Mouse (Mus musculus) lung, postnatal 25 days (tissue): Measurements from ENCODE around the gene Gramd2.

Source experiments
- DNase-seq: peaks from one replicate; pipeline ENCODE4 v3.0.0; 2022; ENCODE audit warnings: low spot score

Gramd2 gene

DNA sequence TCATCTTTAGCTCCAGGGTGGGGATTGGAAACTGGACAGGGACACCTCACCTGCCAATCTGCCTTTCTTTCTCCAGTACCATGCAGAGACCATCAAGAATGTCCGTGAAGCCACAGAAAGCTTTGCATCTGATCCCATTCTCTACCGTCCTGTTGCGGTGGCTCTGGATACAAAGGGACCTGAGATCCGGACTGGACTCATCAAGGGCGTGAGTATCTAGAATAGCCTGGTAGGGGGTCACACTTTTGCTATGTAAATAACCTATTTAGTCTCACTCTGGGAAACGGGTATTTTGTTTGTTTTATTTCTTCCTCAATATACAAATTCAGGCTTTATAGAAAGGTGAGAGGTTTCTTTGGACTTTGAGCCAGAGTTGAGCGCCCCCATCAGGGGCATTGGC is 11.5 kb upstream of the Gramd2 start:
- DNase-seq, result no peak

DNA sequence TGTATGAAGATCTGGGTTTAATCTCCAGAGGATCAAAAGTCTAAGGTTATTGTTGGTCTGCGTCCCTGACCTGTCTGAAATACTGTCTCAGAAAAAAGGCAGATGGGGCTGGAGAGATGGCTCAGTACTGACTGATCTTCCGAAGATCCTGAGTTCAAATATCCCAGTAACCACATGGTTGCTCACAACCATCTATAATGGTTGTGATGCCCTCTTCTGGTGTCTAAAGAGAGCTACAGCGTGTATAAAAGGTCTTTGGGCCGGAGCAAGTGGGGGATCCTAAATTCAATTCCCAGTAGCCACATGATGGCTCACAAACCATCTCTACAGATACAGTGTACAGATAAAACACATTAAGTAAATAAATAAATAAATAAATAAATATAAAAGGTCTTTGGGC is 10.8 kb upstream of the Gramd2 start:
- no peak for DNase-seq

DNA sequence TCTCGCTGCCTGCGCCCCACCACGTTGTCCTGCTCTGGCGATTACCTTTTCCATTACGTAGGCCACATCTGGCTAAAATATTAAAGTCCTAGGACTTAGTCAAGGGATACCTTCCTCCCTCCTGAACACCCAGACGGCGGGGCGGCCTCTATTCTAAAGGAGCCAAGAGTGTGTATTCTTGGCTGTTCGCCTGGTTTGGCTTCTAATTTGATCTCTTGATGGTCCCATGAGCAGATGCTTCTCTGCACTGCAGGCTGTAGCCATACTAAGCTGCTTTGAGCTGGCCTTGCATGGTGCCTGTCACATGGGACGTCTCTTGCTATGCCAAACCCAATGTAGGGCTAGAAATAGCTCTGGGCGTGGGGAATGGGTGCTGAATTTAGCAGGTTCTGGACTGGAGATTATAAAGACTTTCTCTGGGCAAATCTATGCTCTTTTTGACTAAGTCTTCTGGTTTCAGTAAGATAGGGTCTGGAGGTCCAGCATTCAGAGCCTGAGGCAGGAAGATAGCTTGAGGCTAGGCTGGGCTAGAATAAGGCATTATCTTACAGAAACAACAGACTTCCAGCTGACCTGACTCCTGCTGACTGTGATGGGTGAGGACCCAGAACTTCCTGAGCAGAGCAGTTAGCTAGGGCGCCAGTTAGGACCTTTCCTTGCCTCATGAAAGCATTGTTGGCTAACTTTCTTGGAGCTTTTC is 7.6 kb upstream of the Gramd2 start:
- DNase-seq, result no peak

DNA sequence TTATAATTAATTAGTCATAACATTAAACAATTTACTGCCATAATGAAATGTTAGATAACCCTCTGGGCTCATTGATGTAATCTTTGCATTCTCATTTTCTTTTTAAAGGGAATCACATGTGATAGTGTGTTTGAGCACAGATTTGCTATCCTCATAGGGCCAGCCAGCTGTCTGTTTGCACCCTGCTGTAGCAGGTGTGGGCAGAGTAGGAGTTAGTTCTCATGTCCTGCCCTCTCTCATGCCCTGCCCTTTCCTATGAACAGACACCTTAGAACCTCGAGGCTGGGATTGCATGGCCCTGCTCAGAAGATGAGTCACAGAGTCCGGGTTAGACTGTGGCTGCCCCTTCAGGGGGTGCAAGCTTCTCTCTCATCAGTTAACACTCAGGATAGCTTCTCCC is 6.5 kb upstream of the Gramd2 start:
- no peak for DNase-seq

DNA sequence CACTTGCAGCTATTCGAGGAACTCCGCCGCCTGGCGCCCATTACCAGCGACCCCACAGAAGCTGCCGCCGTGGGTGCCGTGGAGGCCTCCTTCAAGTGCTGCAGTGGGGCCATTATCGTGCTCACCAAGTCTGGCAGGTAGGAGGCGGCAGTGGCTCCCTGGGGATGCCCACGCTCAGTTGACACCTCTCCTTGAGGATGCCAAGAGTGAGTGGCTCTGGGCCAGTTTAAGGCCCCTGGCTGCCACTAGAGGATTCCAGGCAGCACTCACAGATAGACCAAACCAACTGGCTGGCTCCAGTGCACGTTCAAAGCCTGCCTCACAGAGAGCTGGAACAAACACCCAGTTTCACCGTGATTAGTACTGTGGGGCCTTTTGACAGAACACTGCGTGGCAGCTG is 4.3 kb upstream of the Gramd2 start:
- DNase-seq, result no peak

DNA sequence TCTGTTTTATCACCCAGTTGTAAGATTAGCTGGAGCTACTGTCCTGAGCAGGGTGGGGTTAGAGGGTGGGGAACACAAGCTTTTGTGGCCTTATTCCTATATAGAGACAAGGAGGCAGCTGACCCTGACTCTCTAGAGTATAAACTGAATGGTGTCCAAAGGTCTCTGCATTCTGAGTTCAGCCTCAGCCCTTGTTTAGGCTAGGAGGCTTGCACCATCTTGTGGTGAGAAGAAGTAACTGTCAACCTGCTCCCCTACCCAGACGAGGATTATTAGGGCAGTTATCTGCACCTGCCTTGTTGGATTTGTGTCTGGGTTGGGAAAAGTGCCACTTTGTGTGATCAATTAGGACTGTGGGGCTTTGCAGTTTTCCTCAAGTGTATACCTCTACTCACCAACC is 1.6 kb upstream of the Gramd2 start:
- peak; percentile 69 for DNase-seq

DNA sequence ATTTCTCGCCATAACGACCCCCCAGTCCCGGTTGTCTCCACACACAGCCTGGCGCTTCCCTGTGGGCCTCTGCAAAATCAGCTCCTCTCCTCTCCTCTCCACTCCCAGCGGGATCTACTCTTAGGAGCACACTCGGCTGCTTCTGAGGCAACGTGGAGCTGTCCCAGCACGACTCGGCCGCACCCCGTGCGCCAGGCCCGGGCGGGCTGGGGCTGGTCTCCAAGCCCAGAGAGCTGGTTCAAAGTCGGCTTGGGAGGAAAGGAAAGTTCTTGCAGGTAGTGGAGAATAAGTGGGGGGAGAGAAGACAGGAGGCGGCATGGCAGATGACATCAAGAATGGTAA is 561 bp downstream of the Gramd2 start:
- DNase-seq, result no peak

DNA sequence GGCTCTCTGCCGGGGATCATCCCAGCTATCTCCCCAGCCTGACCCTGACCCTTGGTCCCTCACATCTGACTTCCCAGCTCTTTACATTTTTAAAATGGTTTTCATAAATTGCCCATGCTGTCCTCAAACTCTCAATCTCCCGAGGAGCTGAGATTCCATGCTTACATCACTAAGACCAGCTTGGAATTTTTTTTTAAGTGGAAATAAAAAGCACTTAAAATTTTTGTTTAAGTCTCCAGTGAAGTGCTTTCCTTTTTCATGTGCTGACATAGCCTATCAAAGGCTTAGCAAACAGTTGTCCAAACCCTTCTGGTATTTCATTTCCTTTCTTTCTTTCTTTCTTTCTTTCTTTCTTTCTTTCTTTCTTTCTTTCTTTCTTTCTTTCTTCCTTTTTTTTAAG is 4.1 kb downstream of the Gramd2 start:
- no peak for DNase-seq

DNA sequence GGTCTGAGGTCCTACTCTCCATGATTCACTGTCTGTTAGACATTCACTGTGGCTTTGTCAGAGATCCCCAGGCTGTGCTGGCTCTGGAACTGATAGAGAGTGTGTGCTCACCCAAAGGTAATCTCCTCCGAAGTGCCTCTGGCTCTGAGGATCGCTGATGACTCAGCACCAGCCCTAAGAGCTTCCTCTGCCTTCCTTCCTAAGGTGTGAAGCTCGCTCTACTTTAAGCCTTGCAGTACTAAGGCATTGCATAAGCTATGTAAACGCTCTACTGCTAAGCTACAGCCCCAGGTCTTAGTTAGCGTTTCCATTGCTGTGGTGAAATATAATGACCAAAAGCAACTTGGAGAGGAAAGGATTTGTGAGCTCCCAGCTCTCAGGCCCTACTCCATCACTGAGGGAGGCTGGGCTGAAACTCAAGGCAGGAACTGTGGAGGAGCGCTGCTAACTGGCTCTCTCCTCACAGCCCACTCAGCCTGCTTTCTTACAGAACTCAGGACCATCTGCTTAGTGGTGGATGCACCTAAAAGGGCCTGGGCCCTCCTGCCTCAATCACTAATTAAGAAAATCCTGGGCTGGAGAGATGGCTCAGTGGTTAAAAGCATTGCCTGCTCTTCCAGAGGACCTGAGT is 7.6 kb downstream of the Gramd2 start:
- peak; percentile 79 for DNase-seq

DNA sequence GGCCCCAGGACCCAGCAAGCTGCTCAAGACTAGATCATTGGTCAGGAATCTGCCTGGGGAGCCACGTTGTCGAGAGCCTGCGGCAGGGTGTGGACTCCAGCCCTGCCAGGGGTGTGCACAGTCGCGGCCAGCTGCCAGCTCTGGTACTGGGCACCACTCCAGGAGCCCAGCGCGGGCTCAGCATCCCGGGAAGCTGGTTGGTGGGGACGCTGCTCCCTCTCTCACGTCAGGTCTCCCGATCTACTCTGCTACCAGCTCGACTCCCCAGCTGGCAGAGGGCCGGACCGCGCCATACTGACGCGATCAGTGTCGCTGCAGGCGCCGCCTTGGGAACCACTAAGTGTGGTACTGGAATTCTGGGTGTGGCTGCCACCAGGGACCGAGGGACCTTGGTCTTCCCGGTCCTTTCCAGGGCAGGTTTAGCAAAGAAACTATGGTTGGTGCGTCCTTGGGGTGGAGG is 11.7 kb downstream of the Gramd2 start:
- peak; percentile 95 for DNase-seq

DNA sequence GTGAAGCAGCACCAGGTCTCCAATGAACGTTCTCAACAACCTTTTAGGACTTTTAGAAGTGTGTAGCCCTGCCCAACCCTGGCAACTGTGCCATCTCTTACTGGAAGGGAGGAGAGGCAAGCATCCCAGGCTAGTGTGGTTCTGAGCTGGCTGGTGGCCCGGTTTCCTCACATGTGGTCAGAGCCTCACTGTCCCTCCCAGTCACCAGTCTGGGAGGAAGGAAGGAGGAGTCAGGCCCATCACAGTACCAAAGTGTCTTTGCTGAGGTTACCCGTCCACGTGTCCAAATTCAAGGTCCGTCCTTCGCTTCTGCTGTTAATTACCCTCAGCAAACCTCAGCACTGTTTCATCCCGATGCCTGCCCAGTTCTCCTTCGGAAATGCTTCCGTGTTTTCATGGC is 12.2 kb downstream of the Gramd2 start:
- peak; percentile 66 for DNase-seq

DNA sequence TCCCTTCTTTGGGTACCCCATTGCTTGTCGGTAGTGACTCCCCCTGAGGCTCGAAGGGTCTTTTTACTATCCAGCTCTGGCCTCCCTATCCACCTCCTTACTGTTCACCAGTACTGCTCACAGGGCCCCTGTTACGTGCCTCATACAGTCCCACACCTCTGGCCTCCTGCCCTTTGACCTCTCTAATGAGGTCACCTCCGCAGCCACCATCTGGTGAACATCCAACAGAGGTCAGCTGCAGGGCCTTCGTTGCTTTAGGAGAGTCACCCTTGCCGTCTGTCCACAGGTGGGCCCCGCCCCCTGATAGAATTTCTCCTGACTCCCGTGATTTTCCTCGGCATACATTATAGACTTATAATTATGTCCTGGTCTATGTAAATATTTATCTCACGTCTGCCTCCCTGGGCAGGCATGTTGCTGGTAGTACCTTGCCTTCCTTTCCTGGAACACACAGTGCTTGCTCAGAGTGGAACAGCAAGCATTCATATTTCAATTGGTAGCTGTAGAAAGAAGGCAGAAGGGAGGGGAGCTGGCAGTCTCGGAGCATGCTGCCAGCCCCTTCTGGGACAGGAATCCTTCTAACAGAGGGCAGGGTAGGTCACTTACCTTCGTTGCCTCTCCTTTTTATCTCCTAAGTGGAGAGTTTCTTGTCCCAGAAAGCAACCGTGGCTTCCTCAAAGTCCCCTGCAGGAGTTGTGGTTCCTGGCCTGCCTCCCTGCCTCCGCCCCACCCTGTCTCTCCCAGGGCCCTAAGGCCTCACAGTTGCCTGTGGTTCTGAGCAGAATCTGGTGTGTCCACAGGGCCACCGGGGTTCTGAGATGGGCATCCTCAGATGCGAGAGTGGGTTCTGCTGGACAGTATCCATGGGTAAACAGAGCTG is 14.9 kb downstream of the Gramd2 start:
- peak; percentile 80 for DNase-seq

DNA sequence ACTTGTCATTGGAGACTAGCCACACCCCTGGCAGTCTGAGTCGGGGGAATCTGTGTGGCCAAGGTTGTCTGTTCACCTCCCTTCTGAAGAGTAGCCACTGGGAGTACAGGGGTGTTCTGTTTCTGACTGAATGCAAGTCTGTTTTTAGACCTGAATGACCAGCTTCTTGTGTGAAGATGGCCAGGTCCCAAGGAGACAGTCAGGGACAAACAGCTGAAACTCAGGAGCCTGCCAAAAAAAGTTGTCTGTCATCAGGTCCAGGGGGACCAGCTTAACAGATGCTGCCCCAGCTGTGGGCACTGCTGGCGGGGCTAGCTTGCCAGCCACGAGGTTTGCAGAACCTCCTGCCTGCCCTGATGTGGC is 15.5 kb downstream of the Gramd2 start:
- no peak for DNase-seq

DNA sequence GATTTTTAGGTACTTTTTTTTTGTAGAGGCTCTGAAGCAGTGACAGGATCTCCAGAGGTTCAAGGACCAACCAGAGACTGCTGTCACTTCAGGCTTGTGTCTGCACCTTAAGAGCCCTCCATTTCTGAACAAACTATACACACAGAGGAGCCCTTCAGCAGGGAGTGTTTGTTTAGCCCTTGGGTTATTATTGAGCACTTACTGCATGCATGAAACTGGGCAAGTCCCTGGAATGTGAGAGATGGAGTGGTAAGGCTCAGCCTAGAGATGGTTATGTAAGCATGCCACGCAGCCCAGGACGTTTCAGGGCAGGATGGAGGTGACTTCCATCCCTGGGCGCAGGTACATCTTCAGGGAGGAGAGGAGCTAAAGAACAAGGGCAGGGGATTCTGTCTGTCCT is 16.4 kb downstream of the Gramd2 start:
- peak; percentile 90 for DNase-seq

DNA sequence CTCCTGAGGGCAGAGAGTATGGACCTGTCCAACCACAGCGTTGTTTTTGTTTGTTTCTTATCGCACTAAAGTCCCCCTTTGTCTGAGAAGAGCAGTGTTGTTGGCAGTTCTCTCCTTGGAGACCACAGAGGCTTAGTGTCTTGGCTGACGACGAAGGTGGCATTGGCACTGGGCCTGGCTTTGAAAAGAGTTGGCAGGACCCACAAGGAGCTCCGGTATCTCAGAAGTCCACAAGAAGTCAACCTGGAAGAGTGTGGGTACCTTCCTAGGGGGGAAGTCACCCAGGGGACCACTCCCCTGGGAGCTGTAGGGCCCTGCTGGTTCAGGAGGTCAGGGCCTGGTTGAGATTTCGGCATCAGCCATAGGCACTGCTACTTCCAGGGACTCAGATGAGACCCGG is 21.1 kb downstream of the Gramd2 start:
- DNase-seq, result no peak

DNA sequence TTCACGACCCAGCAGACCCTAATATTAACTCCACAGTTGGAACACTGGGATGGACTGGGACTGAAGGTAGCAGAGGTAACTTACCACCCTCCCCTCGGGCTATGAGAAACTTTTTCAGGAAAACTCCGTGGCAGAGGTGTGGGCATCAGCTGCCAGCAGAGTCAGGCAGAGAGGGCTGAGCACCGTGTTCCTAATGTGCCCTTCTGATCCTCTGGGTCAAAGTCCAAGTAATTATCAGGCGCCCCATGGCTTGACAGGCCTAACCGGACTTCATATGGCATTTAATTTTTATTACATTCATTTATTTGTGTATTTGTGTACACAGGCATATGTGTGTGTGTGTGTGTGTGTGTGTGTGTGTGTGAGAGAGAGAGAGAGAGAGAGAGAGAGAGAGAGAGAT is 23.2 kb downstream of the Gramd2 start:
- DNase-seq, result no peak

DNA sequence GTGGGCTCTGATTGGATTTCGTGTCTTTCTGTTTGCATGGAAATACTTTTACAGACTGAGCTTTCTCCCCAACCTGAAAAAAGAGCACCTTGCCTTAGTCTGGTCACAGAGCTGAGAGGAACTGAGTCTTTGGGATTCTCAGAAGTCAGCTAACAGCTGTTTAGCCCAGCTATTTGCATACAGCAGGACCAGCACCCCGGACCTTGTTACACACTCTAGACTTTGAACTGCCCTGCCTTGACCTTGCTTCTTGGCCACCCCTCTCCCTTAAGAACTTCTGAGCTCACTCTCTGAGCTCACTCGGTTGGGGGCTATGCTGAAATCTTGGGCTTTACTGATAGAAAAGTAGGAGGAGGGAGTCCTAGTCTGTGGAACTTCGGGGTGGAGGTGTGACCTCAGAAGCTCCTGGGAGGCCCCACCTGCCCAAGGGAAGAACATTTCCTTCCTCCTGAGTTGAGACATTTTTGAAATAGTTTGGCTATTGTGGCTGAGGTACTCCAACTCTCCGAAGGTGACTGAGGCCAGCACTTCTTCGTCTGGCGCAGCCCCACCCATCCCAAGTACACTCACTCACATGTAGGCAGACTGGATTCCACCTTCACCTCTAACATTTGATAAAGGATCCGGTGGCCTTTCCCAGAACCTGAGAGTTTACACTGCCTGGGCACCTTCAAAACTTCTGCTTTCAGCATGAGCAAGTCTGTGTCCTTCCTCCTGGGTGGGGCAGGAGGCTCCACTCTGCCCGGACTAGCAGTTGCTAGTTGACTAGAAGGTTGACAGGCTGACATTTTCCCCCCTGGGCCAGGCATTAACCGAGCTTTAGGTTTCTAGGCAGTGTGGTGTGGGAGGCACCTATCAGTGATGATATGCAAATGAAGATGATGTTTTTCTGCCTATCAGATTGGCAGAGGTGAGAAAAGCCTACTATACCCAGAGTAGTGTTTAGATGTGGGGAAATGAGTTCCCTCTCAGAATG is 27.2 kb downstream of the Gramd2 start:
- DNase-seq, result peak; percentile 87

DNA sequence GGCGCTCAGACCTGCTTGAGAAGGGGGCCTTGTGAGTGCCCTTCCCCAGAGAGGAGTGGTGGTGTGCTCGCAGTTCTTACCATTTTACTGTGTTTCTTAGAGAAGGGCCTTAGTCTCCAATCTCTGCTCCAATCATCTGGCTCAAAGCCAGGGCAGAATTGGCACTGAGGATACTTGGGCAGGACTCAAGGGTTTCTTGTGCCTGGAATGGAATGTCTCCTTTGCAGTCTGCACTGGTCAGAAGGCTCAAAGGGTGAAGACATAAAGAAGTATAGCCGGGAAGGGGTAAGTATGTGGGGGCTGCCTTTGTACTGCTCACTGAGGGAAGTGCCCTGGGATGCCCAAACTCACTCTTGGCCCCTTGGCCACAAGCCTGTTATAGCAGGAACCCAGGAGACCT is 29.3 kb downstream of the Gramd2 start:
- DNase-seq, result peak; percentile 89

DNA sequence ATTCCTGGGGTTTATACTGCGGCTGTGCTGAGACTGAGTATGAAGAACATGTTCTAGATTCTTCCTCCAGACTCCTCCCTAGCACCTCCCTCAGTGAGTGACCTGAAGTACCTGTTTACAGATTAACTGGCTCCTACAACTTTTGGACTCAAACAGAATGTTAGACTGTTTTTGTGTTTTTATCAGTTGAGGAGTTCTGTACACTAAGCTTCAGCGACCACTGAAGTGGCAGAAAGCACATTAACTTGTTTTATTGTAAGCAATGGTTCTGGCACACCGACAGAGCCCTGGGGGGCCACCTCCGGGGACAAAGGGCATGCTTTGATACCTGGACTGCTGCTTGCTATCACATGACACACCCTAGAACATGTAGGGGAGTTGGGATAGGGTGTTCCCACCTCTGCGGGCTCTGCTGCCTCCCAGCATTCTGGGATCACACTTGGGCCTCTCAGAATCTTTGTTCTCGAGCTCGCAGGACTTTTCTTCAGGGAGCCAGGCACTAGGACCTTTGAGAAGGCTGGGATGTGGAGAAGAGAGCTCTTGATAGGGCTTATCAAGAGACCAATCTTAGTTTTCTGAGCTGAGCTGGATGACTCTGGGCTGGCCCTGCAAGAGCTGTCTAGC is 36.4 kb downstream of the Gramd2 start:
- DNase-seq, result peak; percentile 64

DNA sequence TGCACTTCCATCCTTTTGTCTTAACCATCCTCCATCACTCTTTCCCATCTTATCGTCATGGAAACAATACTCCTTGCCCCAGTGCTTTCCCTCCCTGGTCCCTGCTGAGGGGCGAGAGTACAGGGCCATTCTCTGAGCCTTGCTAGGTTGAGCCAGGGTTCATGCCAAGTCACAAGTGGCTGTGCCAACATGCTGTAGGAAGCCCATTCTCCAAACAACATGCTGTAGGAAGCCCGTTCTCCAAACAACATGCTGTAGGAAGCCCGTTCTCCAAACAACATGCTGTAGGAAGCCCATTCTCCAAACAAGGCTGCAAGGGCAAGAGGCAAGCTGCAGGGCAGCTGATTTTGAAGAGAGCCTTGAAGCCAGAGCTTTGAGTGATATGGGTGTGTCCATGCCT is 38.3 kb downstream of the Gramd2 start:
- DNase-seq, result peak; percentile 55

DNA sequence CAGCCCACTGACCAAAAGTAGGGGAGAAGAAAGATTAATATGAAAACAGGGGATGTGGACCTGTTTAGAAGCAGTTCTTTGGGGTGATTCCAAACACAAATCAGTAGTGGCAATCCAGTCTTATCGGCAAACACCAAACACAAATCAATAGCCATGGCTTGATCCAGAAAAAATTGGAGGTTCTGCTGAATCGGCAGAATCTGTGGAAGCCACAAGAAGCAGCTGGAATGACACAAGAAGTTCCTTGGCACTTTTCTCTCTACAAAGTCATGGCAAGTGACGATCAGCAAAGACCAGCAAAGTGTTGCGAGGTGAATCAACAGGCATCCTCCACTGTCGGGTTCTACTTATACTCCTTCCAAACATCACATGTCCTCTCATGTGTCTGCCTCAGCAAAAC is 41.2 kb downstream of the Gramd2 start:
- DNase-seq, result no peak
